Mouse (Mus musculus) liver, adult 2 months (tissue): ENCODE results near the gene Gm10228.

ENCODE experiments used
- CTCF ChIP-seq: fragments of 200-500 bp; IDR thresholded peaks from 2 replicates; pipeline ENCODE4 v1.5.1; 2011; ENCODE audit warnings: low read depth, low read length, control low read depth
- POLR2A ChIP-seq: fragments of 200-500 bp; IDR thresholded peaks from 2 replicates; pipeline ENCODE4 v1.6.1; 2011; ENCODE audit warnings: low read length, control low read depth; ENCODE audit not compliant: insufficient read depth; ENCODE audit errors: extremely low read depth

DNA sequence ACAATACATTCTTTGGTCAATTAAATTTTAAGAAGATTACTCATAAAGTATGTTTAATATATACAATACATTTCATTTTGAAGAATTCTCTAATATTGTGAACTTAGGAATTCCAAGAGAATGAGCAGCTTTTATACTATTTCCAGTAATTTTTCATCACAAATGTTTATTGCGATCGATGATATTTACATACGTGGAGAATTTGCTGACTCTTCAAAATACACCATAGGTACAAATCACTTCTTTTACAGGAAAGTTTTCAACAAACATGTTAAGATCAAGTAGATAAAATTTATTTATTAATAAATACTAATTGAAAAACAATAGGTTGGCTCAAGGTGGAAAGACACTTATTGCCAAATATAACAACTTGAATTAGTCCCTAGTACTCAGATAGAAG, 27.3 kb downstream of the Gm10228 start:
- no peak for TF ChIP-seq CTCF
- no peak for TF ChIP-seq POLR2A
